Mouse (Mus musculus) cortical plate, adult 2 months (tissue): ENCODE results near the gene Podxl. TPM values are rescaled to one million over a fixed set of nuclear protein-coding genes. Genes with fewer than 3 reads are reported as not detected.

Experiments used
- H3K27ac ChIP-seq: fragments of 200-500 bp; 2 replicates; pipeline ENCODE4 v1.5.1; 2012; ENCODE audit warnings: low read length, control low read depth, inconsistent platforms; ENCODE audit not compliant: insufficient read depth
- H3K4me1 ChIP-seq: fragments of 200-500 bp; 2 replicates; pipeline ENCODE4 v1.6.1; 2011; ENCODE audit warnings: low read length; ENCODE audit not compliant: control insufficient read depth, insufficient read depth
- H3K4me3 ChIP-seq: fragments of 200-500 bp; 2 replicates; pipeline ENCODE4 v1.5.1; 2011; ENCODE audit warnings: mild to moderate bottlenecking, low read length, control low read depth; ENCODE audit not compliant: insufficient read depth
- CTCF ChIP-seq: fragments of 200-500 bp; IDR thresholded peaks from 2 replicates; pipeline ENCODE4 v1.5.1; 2011; ENCODE audit warnings: mild to moderate bottlenecking, control low read depth, low read length; ENCODE audit not compliant: insufficient read depth; ENCODE audit errors: extremely low read depth
- POLR2A ChIP-seq: fragments of 200-500 bp; IDR thresholded peaks from 2 replicates; pipeline ENCODE4 v1.6.1; 2011; ENCODE audit warnings: mild to moderate bottlenecking, low read length, control low read depth; ENCODE audit not compliant: insufficient read depth; ENCODE audit errors: extremely low read depth
- polyA plus RNA-seq: library from polyadenylated mRNA; depleted of rRNA; stranded (reverse); fragments of >200 nt; gene quantifications from 2 replicates; pipeline ENCODE4 v1.2.3, GENCODE M21; 2012

The Podxl gene
- polyA plus RNA-seq, 1 experiment: 24.2 TPM

DNA sequence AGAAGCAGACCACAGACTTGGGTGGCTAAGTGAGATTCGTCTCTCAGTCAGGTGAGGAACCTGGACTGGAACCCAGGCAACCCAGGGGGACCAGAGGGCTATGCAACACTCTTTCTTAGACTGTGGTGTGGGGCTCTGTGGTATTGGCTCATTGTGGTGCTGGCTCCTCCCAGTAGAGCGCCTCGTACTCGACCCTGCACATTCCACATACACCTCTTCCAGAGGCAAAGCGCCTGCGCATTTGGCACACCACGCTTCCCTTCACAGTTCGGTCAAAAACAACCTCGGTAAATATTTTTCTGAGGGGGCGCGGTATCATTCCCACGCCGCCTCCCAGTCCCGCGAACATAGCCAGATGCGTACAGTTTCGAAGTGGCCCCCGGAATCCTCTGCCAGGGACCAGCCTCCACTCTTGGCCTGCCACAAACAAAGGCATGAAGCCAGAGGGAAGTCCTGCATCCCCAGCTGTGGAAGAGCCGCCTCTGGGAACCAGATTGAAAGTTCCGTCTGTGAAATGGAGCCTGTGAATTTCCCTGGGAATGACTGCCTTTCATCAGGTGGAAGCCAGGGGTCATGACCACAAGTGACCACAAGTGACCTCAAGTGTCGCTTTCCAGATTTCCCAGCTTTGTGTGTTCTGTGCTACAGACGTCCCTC, 12.8 kb downstream of the Podxl start:
- no peaks in the 10 kb centered on the region for H3K4me1 ChIP-seq
- H3K4me3 ChIP-seq: no peak overlapping the region
- TF ChIP-seq CTCF (no peak), POLR2A (no peak)
- H3K27ac ChIP-seq: no peak overlapping the region

DNA sequence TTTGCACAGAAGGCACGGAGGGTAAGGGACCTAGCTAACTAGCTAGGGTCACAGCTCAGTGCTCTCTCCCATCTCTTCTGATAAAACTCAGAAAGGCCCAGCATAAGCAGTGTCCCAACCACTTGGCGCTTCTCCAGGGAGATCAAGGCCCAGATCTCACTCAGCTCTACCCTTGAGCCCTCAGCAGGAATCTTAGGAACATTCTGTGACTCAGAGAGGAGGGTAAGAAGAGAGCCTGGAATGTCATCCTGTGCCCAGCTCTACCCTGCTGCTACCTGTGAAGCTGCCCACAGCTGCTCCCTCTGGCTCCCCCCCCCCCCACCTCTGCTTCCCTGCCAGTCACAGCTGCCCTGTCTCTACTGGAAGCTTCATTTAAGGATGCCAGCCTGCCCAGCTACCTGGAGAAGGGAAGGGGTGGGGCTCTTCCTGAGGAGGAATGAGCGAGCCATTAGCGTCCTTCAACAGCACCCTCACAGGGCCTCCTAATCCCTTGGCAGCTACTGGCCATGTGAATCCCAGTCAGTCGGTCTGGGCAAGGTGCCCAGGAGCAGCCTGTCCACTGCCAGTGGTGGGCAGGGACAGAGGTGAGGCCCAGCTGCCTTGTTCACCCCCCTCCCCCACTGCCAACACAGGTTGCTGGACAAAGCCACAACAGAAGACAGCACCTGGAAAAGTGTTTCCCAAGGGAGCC, 14.3 kb downstream of the Podxl start:
- TF ChIP-seq CTCF (no peak), POLR2A (no peak)
- H3K27ac ChIP-seq: no peak overlapping the region
- H3K4me1 ChIP-seq: no peaks in the 10 kb centered on the region
- H3K4me3 ChIP-seq: no peak overlapping the region

DNA sequence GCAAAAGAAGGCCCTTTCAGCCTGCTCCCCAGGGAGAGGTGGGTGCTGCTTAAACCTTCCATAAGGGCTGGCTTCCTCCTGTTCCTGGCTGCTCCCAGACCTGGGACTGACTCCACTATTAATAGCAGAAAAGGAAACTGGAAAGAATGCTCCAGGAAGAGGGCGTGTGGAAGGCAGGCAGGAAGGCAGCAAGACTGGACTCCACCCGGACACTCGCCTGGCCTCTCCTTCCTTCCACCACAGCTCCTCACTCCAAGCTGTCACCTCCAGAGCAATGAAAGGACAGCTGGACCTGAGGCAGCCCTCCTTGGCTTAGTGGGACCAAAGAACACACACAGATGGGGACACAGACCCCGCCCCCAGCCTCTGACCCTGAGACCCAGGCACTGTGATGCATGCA, 19.5 kb downstream of the Podxl start:
- TF ChIP-seq POLR2A: no peak
- no peak for TF ChIP-seq CTCF
- Histone ChIP-seq H3K4me1 (no peaks in the 10 kb centered on the region), H3K4me3 (no peak overlapping the region), H3K27ac (no peak overlapping the region)

DNA sequence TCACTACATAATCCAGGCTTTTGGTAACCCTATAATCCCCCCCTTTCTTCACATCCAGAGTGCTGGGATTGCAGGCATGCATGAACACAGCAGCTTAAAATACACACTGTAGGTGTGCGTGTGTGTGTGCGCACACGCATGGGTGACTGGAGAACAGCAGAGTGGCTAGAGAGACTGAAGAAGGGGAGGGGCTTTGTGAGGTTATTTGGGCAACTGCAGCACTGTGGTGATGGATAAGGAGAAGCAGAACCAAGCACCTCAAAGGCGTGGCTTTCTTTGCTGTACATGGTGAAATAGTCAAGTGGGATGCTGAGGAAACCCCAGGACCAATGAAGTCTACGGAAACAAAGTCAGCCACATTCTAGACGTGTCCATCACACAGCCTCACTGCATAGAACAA, 23.8 kb downstream of the Podxl start:
- H3K4me1 ChIP-seq: 0 out of 2 replicates have a peak, but pooled peaks cover 1% of the 10 kb centered on the region
- H3K27ac ChIP-seq: no peak overlapping the region
- TF ChIP-seq CTCF (no peak), POLR2A (no peak)
- H3K4me3 ChIP-seq: no peak overlapping the region

DNA sequence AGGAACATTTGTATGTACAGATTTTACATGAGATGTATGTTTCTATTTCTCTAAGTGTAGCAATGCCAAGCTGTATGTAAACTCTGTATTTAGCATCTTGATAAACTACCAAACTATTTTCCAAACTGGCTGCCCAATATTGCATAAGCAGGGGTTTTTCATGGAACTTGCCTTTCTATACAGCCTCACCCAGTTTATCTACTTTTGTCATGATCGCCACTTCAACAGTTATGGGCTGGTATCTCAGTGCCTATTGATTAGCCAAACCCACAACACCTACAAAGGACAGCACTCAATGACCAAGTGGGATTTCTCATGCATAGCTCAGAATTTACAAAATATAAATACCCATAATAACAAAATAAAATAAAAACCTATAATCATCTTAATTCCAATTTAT, 25.7 kb downstream of the Podxl start:
- TF ChIP-seq CTCF (no peak), POLR2A (no peak)
- H3K4me1 ChIP-seq: 0 out of 2 replicates have a peak, but pooled peaks cover 1% of the 10 kb centered on the region
- H3K4me3 ChIP-seq: no peak overlapping the region
- H3K27ac ChIP-seq: no peak overlapping the region

DNA sequence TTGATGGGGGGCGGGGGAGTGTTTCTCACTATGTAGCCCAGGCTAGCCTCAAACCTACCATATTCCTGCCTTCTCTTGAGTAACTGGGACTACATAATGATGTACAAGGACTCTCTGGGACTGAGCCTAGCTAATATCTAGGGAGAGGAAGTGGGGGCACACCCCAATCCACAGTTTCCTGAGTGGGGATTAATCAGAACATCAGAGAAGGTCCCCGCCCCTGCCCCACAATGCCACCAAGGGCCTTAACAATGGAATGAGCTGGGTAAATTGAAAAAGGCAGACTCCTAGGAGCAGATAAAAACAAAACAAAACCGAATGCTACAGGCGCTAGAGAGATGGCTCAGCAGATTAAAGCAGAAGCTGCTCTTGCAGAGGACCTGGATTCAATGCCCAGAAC, 26.6 kb downstream of the Podxl start:
- H3K4me1 ChIP-seq: 0 out of 2 replicates have a peak, but pooled peaks cover 1% of the 10 kb centered on the region
- no peak overlapping the region for H3K4me3 ChIP-seq
- no peak overlapping the region for H3K27ac ChIP-seq
- TF ChIP-seq POLR2A: no peak

DNA sequence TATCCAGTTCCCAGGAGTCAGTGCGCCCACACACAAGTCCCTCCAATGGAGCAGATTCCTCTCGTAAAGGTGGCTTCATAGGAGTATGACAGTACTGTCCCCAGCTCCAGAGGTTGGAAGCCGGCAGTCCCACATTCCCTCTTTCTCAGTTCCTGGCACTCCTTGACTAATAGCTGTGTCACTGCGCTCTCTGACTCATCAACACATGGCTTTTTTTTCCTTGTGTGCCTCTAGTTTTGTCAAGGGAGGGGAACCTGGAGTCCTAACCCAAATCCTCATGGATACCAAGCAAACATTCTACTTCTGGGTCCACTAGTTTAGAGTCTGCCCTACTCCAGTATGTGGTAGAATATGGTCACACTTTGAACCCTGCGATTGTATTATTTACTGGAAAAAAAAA, 29.1 kb downstream of the Podxl start:
- Histone ChIP-seq H3K4me3 (no peak overlapping the region), H3K27ac (no peak overlapping the region), H3K4me1 (0 out of 2 replicates have a peak, but pooled peaks cover 1% of the 10 kb centered on the region)
- TF ChIP-seq CTCF (no peak), POLR2A (no peak)

DNA sequence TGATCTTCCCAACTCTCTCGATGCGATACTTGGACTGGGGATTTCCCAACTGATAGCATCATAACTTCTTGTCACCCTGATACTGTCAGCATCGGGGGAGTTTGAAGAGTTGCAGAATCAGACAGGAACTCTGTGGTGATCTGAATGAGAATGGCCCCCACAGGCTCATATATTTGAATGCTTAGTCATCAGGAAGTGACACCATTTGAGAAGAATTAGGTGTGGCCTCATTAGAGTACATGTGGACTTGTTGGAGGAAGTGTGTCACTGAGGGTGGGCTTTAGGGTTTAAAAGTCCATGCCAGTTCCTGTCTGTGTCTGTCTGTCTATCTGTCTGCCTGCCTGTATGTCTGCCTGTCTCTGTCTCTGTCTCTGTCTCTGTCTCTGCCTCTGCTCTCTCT, 31.9 kb downstream of the Podxl start:
- Histone ChIP-seq H3K27ac (no peak overlapping the region), H3K4me1 (no peaks in the 10 kb centered on the region), H3K4me3 (no peak overlapping the region)
- TF ChIP-seq CTCF: no peak
- TF ChIP-seq POLR2A: no peak

DNA sequence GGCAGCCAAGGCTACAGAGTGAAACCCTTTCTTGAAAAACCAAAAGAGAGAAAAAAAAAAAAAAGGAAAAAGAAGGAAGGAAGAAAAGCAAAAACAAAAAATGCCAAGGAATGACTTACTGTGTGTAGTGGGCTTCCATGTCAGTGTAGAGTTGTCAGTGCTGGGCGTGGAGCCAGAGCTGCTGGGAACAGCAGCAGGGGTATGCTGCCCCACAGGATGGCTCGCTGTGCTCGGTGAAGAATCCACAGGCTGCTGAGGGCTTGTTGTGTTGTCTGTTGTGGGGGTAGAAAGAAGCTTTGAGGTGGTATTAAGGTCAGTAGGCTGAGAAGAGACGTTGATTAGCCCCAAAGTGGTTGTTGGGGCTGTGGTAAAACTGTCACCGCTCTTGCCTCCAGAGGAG, 35.4 kb downstream of the Podxl start:
- H3K4me1 ChIP-seq: peaks cover 3% of the 10 kb centered on the region; the same call in 1 of the 2 replicates
- H3K4me3 ChIP-seq: no peak overlapping the region
- TF ChIP-seq POLR2A (no peak), CTCF (no peak)
- H3K27ac ChIP-seq: no peak overlapping the region

DNA sequence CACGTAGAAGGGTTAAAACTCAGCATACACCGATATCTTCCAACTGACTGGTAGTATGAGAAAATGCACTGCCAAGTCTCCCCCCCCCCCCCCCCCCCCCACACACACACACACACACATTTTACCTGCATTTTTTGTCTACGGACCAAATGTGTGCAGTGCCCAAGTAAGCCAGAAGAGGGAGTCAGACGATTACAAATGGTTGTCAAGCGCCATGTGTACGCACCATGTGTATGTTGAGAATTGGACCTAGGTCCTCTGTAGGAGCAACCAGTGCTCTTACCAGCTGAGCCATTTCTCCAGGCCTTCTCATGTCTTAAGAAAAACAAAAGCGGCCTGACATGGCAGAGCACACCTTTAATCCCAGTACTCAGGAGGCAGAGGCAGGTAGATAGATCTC, 35.9 kb downstream of the Podxl start:
- H3K4me3 ChIP-seq: no peak overlapping the region
- TF ChIP-seq CTCF (peak; percentile 82), POLR2A (no peak)
- H3K27ac ChIP-seq: no peak overlapping the region
- H3K4me1 ChIP-seq: peaks cover 4% of the 10 kb centered on the region

DNA sequence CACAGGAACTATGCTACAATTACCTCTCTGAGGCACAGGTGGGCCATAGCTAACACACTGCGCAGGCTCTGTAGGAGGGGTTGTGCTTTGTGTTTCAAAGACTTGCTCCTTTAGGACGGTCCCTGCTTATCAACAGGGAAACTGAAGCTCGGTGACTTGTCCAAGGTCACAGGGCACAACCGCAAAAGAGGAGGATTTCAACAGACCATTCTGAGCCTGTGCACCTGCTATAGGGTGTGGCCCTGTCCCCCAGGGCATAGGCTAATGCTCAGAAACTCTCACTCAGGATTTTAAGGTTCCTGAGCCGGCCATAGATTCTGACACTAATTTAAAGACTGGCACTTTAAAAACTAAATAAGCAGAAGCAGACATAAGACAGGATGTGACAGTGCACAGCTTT, 36.9 kb downstream of the Podxl start:
- H3K4me1 ChIP-seq: peaks cover 7% of the 10 kb centered on the region
- H3K4me3 ChIP-seq: no peak overlapping the region
- TF ChIP-seq POLR2A (no peak), CTCF (no peak)
- no peak overlapping the region for H3K27ac ChIP-seq
